Mouse (Mus musculus): ENCODE measurements around the gene Mul1. TPM values are rescaled to one million over a fixed set of nuclear protein-coding genes. Genes with fewer than 3 reads are reported as not detected.

Mul1 gene
- total RNA-seq, 1 experiment = 58.4 TPM

DNA sequence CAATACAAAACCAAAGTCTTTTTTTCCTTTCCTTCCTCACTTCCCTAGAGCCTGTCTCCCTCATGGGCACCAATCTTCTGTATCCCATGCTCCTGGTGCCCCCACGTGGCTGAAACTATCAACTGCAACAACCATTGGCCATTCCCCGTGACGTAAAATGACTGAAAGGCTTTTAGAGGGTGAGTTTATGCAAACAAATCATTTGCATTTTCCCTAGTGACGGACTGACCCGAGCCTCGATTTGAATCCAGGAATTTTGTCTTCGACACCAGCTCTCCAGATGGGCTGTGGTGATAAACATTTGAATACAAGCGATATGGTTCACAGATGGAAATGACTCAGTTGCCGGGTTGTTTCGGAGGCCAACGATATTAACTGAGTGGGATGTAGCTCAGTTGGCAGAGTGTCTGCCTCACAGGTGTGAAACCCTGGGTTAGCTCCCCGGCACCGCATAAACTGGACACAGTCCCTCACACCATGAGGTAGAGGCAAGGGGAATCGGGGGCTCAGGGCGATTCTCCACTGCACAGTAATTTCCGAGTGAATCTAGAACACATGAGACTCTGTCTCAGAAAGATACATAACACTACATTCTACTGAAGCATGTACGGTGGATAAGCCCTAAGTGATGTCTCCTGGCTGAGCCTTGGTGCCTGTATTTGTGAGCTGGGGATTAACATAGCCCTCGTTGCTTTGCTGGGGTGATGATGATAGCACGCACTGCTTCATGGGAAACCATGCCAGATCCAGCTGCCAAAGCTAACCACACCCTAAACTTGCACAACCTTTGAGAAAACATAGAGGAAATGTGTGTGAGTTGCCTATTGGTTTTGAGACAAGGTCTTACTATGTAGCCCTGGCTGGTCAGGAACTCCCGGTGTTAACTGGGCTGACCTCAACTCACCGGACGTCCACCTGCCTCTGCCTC is 7.4 kb upstream of the Mul1 start:
- Histone ChIP-seq H3K27ac (ENCODE audit: insufficient read depth, low read depth, low read length, poor library complexity, severe bottlenecking) (no peak overlapping the region), H3K4me1 (ENCODE audit: control insufficient read depth in 2 of 2, insufficient read depth in 2 of 2, low read length in 2 of 2, poor library complexity in 1 of 2) (0 out of 4 replicates have a peak, but pooled peaks cover 0 to 4% of the 10 kb centered on the region in 2 experiments), H3K4me3 (ENCODE audit: insufficient read depth in 1 of 2, low read depth in 1 of 2, low read length in 2 of 2, poor library complexity in 1 of 2, severe bottlenecking in 1 of 2) (no peak overlapping the region), H3K36me3 (ENCODE audit: control insufficient read depth, insufficient read depth, low read length, poor library complexity, severe bottlenecking) (no peaks in the 10 kb centered on the region), H3K9me3 (ENCODE audit: control insufficient read depth, insufficient read depth, low read depth, low read length) (no peaks in the 10 kb centered on the region), H3K9ac (ENCODE audit: insufficient read depth, low read depth, low read length, poor library complexity, severe bottlenecking) (no peak overlapping the region)
- in situ Hi-C loops (cut with MboI; ENCODE audit: low sequenced_read_pairs in 2 of 2, unreplicated experiment in 2 of 2) = loop anchor here in 1 of 2 experiments (10.0 kb wide), 1 partner anchor 102 kb away; the partner anchor contains the start of gene Pink1
- TF ChIP-seq MAFK (IDR thresholded peaks at IDR 0.05; ENCODE audit: insufficient read depth, low read depth, low read length) (no peak), ZC3H11A (IDR thresholded peaks at IDR 0.05; ENCODE audit: borderline replicate concordance, low read depth, low read length) (peak; percentile 85), HCFC1 (IDR thresholded peaks at IDR 0.05; ENCODE audit: borderline replicate concordance, insufficient read depth, low read length) (0 out of 2 replicates have a peak, but pooled peaks have one; percentile 28)
- DNase-seq (ENCODE audit: low read depth, low spot score) = no peak

DNA sequence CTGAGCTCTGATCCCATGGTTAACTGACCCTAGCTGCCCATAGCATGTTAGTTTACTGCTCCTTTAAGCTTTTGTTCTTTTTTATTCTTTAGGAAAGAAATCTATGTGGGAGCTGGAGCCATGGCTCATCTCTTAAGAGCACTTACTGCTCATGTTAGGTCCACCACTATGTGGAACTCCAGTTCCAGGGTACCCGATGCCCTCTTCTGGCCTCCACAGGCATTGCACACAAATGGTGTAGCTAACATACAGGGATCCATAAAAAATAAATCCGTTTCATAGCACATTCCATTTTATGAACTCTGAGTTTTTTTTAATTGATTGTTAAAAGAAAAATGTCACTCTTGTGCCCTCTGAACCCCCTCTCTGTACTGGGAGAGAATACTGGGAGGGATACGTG is 4.7 kb upstream of the Mul1 start:
- H3K36me3 ChIP-seq (ENCODE audit: control insufficient read depth, insufficient read depth, low read length, poor library complexity, severe bottlenecking) = no peaks in the 10 kb centered on the region
- no peak overlapping the region for H3K4me3 ChIP-seq (ENCODE audit: insufficient read depth in 1 of 2, low read depth in 1 of 2, low read length in 2 of 2, poor library complexity in 1 of 2, severe bottlenecking in 1 of 2)
- H3K9ac ChIP-seq (ENCODE audit: insufficient read depth, low read depth, low read length, poor library complexity, severe bottlenecking) = no peak overlapping the region
- peak; percentile 41; the same call in 1 of the 2 replicates for TF ChIP-seq ZC3H11A (IDR thresholded peaks at IDR 0.05; ENCODE audit: borderline replicate concordance, low read depth, low read length)
- TF ChIP-seq CHD2 (IDR thresholded peaks at IDR 0.05; ENCODE audit: low read depth, low read length) = no peak
- DNase-seq (ENCODE audit: low read depth, low spot score) = no peak
- H3K4me1 ChIP-seq (ENCODE audit: control insufficient read depth in 2 of 2, insufficient read depth in 2 of 2, low read length in 2 of 2, poor library complexity in 1 of 2) = 0 out of 4 replicates have a peak, but pooled peaks cover 0 to 4% of the 10 kb centered on the region in 2 experiments
- no peaks in the 10 kb centered on the region for H3K9me3 ChIP-seq (ENCODE audit: control insufficient read depth, insufficient read depth, low read depth, low read length)
- H3K27ac ChIP-seq (ENCODE audit: insufficient read depth, low read depth, low read length, poor library complexity, severe bottlenecking) = no peak overlapping the region
- in situ Hi-C loops (cut with MboI; ENCODE audit: low sequenced_read_pairs in 2 of 2, unreplicated experiment in 2 of 2) = loop anchor here in 1 of 2 experiments (10.0 kb wide), 1 partner anchor 105 kb away; the partner anchor contains the start of gene Pink1

GRCm38 (mm10) chr4:138431340-138431739 is 3.1 kb upstream of the Mul1 start:
- Histone ChIP-seq H3K27ac (ENCODE audit: insufficient read depth, low read depth, low read length, poor library complexity, severe bottlenecking) (no peak overlapping the region), H3K9me3 (ENCODE audit: control insufficient read depth, insufficient read depth, low read depth, low read length) (no peaks in the 10 kb centered on the region), H3K9ac (ENCODE audit: insufficient read depth, low read depth, low read length, poor library complexity, severe bottlenecking) (no peak overlapping the region), H3K4me3 (ENCODE audit: insufficient read depth in 1 of 2, low read depth in 1 of 2, low read length in 2 of 2, poor library complexity in 1 of 2, severe bottlenecking in 1 of 2) (no peak overlapping the region), H3K4me1 (ENCODE audit: control insufficient read depth in 2 of 2, insufficient read depth in 2 of 2, low read length in 2 of 2, poor library complexity in 1 of 2) (peaks cover 3 to 7% of the 10 kb centered on the region in 2 experiments), H3K36me3 (ENCODE audit: control insufficient read depth, insufficient read depth, low read length, poor library complexity, severe bottlenecking) (peaks cover 3% of the 10 kb centered on the region; the same call in 1 of the 2 replicates)
- TF ChIP-seq HCFC1 (IDR thresholded peaks at IDR 0.05; ENCODE audit: borderline replicate concordance, insufficient read depth, low read length) = no peak
- no peak for TF ChIP-seq CHD2 (IDR thresholded peaks at IDR 0.05; ENCODE audit: low read depth, low read length)
- TF ChIP-seq MAFK (IDR thresholded peaks at IDR 0.05; ENCODE audit: insufficient read depth, low read depth, low read length) = no peak
- no peak for TF ChIP-seq ZC3H11A (IDR thresholded peaks at IDR 0.05; ENCODE audit: borderline replicate concordance, low read depth, low read length)
- TF ChIP-seq ZNF384 (IDR thresholded peaks at IDR 0.05; ENCODE audit: low read depth, low read length) = no peak
- DNase-seq (ENCODE audit: low read depth, low spot score) = no peak
- in situ Hi-C loops (cut with MboI; ENCODE audit: low sequenced_read_pairs in 2 of 2, unreplicated experiment in 2 of 2) = no loop called here

GRCm38 (mm10) chr4:138440062-138440461 is 5.6 kb downstream of the Mul1 start:
- peaks cover 50% of the 10 kb centered on the region for H3K36me3 ChIP-seq (ENCODE audit: control insufficient read depth, insufficient read depth, low read length, poor library complexity, severe bottlenecking)
- in situ Hi-C loops (cut with MboI; ENCODE audit: low sequenced_read_pairs in 2 of 2, unreplicated experiment in 2 of 2) = loop anchor here in 1 of 2 experiments (10.0 kb wide), 3 partner anchors 115 to 415 kb away; no protein-coding TSS in a partner anchor

More at GRCm38 (mm10) chr4:138440062-138440461, 5.6 kb downstream of the Mul1 start:
- H3K4me1 ChIP-seq (ENCODE audit: control insufficient read depth in 2 of 2, insufficient read depth in 2 of 2, low read length in 2 of 2, poor library complexity in 1 of 2) = peaks cover 8 to 35% of the 10 kb centered on the region in 2 experiments
- H3K27ac ChIP-seq (ENCODE audit: insufficient read depth, low read depth, low read length, poor library complexity, severe bottlenecking) = no peak overlapping the region
- H3K9me3 ChIP-seq (ENCODE audit: control insufficient read depth, insufficient read depth, low read depth, low read length) = no peaks in the 10 kb centered on the region
- H3K9ac ChIP-seq (ENCODE audit: insufficient read depth, low read depth, low read length, poor library complexity, severe bottlenecking) = no peak overlapping the region
- H3K4me3 ChIP-seq (ENCODE audit: insufficient read depth in 1 of 2, low read depth in 1 of 2, low read length in 2 of 2, poor library complexity in 1 of 2, severe bottlenecking in 1 of 2) = no peak overlapping the region
- TF ChIP-seq ZC3H11A (IDR thresholded peaks at IDR 0.05; ENCODE audit: borderline replicate concordance, low read depth, low read length) = no peak
- no peak for TF ChIP-seq MAFK (IDR thresholded peaks at IDR 0.05; ENCODE audit: insufficient read depth, low read depth, low read length)
- TF ChIP-seq ZNF384 (IDR thresholded peaks at IDR 0.05; ENCODE audit: low read depth, low read length) = no peak
- TF ChIP-seq HCFC1 (IDR thresholded peaks at IDR 0.05; ENCODE audit: borderline replicate concordance, insufficient read depth, low read length) = no peak
- no peak for TF ChIP-seq CHD2 (IDR thresholded peaks at IDR 0.05; ENCODE audit: low read depth, low read length)
- DNase-seq (ENCODE audit: low read depth, low spot score) = no peak
